Mouse (Mus musculus) WW6 (cell line): ENCODE data around the gene Nfe2l2.

Source experiments
- DNase-seq: peaks from one replicate; pipeline ENCODE4 v3.0.0-alpha.2; 2013; ENCODE audit warnings: low read depth, low spot score

Gene Nfe2l2

DNA sequence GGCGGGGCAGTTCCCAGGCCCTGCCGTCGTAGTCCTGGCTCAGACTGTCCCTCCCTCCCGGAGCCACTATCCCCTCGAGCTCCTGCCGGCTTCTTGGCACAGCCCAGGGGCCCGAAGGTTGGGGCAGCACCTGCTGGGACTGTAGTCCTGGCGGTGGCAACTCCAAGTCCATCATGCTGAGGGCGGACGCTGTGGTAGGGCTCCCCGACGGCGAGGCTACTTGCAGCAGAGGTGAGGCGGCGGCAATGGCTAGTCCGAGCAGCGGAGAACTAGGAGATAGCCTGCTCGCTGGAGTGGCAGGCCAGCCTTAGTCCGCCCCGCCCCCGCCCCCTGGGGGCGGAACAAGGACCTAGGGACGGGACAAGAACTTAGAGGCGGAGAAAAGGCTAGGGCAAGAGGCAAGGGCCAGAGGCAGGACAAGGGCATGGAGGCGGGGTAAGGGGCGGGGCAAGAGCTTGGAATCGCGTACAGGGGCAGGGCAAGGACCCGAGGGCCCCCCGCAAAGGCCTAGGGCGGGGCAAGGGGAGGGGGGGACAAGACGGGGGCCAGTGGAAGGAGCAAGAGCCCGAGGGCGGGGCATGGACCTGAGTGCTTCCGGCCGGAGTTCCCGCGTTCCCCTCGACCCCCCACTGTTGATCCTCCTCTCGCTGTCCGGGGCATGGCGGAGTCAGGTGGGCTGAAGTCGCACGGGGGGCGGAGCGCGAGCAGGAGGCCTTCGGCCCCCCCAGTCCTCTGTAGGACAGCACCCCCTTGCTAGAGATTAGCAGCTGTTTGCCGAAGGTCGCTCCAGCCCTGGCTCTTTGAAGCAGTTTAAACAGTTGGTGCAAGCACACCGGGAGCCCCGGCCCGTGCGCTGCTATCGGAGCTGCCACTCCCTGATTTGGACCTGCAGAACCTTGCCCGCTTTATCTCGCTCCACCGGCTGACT, at the start of gene Nfe2l2:
Nfe2l2 (minus strand) TSS at position 408 of the 928 bp plus-strand sequence.
- peak; percentile 98 for DNase-seq

DNA sequence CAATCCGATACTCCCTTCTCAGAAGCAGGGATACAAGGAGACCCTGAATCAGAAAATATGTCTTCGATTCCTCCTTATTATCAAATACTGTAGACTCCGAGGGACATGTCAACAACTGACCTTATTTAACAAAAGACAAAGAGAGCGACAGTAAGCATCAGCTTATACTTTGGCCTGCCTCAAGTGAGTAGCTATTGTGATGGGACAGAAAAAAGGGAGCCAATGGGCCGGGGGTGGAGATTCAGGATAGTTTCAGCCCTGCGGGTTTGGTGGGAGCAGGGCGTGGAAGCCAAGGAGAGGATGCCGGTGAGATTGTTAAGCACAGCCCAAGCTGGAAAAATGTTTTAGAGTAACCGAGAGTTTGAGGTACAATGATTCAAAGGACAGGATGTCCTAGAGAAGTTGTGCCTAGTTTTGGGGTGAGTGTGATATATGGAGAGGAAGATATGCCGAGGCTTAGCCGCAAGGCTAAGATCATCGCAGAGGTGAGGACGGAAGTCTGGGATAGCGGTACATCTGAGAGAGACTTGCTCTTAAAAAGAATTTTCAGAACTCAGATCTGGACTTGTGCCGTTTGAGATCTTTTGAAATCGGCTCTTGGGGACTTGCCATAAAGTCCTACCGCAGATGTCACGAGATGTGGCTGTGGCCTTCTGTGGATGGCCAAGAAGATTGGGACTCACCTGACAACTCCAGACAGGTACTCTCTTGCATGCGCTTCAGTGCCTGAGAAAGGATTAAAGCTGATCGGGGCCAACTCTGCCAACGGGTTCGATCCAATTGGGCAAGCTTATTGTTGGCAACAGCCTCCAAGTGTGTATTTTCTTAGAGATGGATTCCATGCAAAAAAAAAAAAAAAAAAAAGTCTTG, 48.1 kb upstream of the Nfe2l2 start:
- DNase-seq, result no peak

DNA sequence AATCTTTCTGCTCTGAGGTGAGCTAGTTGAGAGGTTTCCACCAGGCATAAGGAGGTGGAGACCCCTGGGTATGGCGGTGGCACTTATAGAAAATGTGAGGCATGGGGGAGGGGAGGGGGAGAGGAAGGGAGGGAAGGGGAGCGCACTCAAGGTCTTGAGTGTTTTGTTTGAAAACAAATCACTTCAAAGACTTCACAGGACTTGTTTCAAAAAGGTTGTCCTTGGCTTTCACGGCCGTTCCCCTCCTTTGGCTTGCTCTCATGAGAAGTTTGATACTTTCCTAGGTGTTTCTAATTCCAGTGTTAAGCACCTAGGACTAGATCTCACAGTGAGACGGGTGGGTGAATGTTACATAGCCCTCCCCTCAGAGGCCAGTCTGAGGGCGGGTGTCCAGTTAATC, 47.5 kb upstream of the Nfe2l2 start:
- no peak for DNase-seq

DNA sequence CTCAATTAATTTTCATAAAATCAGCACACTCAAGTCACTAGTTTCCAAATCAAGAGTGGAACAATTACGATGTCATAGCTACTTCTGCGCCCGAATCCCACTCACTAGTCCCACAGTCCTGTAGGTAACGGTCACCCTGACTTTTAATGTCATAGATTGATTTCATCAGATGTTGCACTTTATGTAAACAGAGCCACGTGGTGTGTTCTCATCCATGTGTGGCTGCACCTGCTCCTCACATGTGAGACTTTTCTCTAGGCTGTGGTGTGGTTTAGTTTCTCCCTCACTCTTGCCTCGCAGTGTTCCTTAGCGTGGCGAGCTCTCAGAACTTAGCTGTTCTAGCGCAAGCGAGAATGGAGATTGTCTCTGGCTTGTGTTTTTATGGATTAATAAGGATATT, 46.4 kb upstream of the Nfe2l2 start:
- DNase-seq, result no peak

DNA sequence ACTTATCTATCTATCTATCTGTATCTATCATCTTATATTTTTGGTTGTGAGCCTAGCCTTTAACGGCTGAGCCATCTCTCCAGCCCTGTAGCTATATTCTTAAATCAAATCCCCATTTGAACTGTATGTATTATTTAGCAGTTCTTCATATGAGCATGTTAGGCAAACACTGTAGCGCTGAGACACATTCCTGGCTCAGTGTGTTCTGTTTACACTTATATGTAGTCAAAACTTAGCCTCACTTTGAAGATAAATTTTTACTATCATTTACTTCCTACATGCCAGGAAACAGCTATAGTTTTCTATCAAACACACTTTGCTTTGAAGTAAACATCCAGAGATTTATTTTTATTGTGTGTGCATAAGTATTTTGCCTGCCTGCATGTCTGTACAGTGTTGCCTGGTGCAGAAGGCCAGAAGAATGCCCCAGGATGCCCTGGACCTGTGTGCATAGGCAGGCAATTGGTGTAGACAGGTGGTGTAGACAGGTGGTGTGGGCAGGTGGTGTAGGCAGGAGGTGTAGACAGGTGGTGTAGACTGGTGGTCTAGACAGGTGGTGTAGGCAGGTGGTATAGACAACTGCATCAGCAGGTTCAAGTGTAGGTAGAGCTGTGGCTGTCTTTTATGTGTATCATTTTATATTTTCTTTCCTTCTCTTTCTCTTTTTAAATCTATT, 45.7 kb upstream of the Nfe2l2 start:
- DNase-seq, result no peak

DNA sequence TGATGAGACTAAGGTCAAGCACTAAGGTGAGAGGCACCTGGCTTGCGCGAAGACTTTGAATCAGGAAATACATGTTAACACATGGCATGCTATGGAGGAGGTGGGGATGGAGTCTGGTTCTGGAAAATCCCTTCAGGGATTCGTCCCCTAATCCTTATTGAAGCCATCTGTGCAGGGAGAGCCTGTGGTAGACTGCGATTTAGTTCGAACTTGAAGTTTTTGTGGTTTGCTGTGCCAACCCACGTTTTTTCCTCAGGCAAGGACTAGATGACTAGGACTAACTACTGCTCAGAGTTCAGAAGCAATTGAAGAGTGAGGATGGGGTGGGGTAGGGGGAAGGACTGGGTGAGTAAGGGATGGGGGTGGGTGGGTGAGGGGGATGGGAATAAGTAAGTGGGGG, 44.4 kb upstream of the Nfe2l2 start:
- DNase-seq, result no peak

DNA sequence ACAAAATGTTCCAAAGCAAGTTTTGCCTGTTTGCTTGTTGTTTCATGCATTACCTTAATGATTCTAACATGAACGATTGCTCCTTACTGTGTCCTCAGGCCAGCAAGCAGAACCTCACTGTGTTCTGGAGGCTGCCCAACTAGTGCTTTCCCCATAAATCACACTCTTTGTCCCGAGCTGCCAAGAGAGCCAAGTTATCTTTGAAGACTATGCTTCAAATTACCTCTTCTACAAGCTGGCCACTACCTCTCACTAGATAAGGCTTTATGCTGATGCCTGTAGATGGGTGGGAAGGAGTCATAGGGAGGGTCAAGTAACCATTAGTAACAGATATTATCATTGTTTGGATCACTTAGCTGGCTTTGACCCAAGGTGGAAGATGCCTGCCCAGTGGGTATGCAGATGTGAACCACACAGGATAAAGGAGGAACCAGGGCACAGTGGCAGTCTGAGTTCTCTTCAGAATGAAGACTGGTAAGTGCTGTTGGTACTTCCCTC, 32.6 kb upstream of the Nfe2l2 start:
- no peak for DNase-seq

DNA sequence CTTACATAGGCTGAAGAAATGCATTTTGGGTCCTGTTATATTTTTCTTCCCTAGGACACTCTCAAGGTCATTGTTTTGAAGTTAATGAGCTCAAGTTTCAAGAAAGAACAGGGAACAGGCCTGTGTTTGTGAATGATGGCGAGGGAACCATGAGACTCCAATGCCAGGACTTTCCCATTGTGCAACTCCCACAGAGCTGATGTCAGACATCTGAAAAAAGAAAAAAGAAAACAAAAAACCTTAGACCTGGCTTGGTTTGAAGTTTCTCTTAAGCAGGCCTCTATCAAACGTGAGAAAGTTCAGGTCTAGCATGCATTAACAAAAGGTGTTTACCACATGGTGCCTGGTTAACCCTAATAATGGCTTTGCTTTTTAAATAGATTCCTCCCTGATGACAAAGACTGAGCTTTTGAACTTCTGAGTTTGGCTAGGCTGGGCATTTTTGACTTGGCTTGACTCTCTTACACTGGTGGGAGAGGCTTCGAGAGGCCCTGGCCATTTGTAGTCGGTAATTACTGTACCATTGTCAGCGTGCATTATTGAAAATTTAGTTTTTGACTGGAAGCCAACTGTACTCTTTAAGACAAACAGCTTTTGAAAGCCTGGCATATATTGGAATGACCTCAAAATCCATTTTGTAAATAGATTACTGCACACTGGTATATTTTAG, 29.9 kb upstream of the Nfe2l2 start:
- DNase-seq, result no peak

DNA sequence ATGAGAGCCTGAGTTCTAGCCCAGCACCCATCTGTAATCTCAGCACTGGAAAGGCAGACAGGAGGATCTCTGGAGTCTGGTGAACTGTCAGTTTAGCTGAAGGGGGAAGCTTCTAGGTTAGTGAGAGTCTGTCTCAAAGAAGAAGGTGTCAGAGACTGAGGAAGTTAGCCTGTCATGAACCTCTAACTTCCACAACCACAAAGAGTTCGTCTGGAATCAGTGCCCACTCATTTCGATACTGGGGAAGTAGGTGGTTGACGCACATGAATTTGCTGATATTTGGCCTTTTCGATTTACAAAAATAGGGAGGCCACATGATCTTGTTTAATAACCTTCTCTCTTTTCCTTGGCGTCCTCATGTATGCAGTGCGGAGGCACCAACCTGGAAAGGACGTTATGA, 28.7 kb upstream of the Nfe2l2 start:
- no peak for DNase-seq

DNA sequence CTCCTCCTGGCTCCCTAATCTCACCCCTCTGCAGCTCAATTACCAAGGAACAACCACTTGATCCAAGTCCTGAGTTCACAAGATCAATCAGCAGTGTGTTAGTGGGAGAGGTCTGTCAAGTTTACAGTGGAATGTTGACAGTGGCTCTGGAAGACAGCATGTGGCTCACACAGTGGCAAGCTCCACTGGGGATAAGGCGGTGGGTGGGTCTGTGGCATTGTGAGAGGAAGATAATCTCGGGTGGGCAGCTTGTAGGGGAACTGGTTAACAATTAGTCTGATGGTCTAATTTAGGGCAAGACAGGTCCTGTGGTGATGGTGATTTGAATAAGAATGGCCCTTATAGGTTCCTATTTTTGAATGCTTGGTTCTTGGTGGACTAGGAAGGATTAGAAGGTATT, 27.5 kb upstream of the Nfe2l2 start:
- DNase-seq, result no peak

DNA sequence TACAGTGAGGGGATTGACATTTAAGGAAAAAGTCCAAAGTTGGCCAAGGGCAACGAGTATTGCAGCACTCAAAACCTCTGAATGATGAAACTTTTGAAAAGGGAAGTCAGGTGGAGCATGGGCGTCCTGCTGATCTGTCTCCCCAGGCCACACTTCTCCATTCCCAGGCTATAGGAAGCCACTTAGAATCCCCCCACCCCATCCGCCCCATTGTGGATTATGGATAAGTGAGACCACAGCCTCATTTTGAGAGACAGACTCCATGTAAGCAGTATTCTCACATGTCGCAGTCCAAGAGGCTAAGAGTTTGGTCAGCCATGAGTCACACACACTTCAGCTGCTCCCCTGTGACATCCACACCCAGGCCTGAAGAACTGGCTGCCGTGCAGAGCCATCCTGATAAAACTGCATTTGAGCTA, 26.8 kb upstream of the Nfe2l2 start:
- DNase-seq, result no peak

DNA sequence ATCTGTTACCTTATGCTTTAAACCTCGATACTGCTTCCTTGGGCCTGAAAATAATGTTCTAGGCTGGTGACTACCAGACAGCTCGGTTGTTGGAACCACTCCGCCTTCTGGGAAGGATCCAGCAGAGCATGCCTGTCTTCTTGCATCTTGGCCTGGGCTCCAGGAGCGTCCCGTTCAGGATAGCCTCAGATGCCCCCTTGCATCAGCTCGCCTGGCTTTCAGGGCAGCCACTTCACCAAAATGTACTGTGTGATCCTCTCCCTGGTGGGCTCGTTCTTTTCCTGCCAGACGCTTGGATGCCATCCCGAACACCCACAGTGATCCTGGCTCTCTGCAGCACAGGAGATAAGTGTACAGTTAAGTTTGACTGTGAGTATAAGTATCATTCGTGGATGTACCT, 25.6 kb upstream of the Nfe2l2 start:
- DNase-seq, result no peak

DNA sequence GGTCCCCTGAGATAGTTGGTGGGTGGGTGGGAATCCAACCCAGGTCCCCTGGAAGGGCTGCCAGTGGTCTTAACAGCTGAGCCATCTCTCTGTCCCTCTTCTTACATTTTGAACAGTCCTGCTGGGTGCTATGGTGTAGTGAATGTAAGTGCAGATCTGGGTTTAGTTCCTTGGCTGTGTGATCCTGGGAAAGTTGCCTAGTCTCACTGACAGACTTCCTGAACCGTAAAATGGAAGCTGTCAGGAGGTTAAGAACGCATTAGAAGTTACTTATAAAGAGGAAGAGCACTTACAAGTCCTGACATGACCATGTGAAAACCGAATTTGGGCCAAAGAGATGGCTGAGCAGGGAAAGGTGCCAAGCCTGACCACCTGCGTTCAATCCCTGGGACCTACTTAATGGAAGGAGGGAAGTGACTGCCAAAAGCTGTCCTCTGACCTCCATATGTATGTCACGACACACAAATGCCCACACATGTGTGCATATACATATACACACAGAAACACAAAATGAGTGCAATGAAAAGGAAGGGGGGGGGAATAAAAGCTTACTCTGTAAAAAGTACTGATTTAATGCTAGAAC, 20.5 kb upstream of the Nfe2l2 start:
- DNase-seq, result no peak

DNA sequence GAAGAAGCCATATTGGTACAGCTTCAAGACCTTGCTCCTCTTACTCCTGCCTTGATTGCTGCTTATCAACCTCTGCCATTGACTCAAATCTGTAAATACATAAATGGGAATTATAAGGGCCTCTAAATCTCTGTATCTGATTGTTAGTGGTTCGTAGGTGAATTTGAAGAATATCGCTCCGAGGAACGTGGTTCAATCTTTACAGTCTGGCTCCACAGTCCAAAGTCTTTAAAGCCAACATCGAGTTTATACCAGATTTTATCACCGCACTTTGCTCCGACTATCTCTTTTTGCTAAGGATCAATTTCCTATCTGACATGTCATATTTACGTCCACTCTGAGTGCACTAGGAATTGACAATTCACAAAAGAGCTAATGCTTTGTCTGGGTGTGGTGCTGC, 19.0 kb upstream of the Nfe2l2 start:
- DNase-seq, result no peak

DNA sequence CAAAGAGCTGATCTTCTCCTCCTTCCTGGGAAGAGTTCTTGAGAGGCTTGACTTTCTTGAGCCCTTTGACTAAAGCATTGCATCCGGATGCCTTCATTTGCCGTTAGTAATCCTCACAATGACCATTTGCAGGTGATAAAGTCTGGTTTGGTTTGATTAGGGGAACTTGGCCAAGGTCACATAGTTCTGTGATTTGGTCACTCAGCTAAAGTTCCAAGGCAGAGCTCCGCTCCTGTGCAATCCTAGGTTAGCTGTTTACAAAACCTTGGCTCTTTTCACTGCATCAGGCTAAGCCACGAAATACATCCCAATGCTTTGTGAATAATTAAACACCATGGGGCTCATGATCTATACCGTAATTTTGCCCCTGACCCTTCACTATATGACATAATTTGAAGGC, 18.5 kb upstream of the Nfe2l2 start:
- no peak for DNase-seq

DNA sequence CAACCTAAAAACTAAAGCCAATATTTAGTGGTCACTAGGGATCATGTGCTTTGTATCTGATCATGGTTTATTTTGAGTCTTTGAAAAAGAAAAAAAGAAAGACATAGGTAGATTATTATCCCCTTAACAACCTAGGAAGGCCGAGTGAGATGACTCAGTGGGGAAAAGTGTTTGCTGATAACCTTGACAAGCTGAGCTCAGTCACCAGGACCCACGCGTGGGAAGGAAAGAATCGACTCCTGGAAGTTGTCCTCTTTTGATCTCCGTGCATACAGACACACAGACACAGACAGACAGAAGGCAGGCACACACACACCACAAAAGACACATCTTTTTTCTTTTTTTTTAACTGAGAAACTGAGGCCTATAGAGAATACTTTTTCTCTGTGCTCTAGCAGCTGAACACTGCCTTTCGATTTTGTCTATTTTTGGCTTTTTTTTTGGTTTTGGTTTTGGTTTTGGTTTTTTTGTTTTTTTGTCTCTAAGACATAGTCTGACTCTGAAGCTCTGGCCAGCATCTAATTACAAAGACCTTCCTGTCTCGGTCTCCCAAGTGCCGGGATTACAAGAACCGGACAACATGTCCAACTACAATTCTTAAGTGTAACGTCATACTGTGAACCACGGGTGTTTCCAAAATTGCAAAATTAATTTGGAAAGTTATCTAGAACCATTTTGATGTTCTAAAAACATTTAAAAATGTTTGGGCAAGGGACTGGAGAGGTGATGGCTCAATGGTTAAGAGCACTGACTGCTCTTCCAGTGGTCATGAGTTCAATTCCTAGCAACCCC, 16.0 kb upstream of the Nfe2l2 start:
- DNase-seq, result no peak

DNA sequence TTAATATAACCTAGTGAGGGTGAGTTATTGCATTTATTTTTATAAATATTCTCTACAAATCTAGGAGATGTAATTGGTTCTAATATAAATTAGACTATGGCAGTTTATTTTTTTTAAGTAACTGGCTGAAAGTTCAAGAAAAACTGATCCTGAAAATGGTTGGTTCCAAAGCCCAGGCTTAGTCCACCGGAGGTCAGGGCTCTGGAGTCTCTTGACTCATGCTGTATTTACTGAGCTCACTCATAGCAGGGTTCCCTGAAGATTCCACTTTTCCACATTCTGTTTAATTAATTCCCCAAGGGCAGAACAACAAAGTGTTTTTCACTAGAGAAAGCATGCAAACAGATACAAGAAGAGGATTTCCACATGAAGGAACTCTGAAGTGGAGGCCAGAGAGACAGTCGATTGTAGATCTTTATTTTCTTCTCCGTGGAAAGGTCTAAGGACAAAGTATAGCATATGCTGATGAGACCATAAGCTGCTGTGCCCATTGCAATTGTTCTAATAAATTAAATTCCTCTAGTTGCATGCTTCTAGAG, 15.0 kb upstream of the Nfe2l2 start:
- no peak for DNase-seq

DNA sequence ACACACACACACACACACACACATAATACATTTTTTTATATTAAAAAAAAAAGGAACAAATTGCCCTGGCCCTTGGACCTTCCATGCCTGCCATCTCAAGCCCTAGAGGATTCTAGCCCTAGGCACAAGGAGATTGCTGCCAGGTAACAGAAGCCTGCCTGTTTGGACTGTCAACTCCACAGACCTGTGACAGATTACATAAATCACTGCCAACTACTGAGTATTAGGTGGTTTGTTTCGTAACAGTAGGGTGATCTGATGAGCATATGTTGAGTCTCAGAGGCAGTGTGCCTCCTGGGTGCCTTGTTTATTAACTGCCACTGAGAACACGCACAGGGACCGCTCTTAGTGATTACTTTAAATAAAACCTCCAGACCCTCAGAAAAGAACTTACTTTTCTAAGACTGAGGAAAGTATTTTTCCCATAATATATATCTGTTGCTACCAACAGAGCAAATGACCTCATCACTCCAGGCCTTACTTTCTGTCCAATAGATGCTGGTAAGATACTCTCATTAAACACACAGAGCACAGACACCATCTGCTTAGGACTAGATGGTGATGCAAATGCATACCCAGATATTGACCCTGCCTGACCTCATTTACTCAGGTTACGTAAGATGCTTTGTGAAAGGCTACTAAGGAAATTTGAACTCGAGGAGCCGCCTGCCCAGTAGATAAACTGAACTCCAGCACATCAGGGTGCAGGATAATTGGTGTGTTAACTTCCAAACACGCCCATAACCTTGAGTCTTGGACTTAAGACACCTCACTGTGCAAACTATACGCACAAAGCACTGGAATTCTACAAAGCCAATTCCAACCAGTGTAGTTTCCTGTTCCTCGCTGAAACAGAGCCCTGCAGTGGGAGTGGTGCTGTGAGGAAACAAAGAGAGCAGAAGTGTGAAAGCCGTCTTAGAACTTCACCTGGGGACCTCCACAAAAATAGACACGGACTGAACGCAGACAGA, 11.9 kb upstream of the Nfe2l2 start:
- DNase-seq, result no peak

DNA sequence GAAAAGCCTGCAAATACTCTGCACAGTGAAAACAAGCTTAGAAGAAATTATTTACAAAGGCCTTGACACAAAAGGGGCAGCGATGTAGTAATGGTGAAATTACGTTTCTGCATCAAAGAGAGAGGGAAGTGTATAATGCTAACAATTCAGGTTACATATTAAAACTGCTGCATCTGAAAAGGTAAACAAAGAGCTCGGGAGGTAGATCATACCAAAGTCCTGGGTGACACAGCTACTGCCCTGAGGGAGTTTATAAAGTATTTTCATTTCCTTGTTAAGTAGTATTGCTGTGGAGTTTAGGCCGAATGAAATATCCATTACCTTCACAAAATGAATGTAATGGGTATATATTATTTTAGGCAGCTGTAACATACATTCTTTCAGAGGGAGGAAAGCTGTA, 10.3 kb upstream of the Nfe2l2 start:
- DNase-seq, result no peak
